Mouse (Mus musculus): ENCODE measurements around the gene Vsig10.

DNA sequence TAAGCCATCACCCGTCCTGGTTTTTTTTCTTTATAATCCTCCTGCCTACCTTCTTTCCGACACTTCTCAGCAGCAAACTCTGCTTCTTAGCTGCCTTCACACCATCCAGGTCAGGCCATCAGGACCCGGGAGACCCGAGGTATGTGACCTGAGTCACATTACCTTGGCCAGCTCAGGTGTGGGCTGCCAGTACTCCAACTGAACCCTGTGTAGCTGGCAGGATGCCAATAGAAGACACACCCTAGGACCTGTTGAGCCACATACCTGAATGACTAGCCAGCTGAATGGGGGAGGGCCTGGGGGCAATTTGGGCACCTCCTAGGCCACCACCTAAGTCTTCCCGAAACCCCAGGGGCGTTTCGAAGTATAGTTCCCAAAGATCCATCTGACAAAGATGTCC, 11.6 kb downstream of the Vsig10 start:
- no peak for TF ChIP-seq POLR2A (IDR thresholded peaks at IDR 0.05; ENCODE audit: borderline replicate concordance, low read depth, low read length)
- TF ChIP-seq CTCF (IDR thresholded peaks at IDR 0.05; ENCODE audit: low read depth, low read length), result no peak

Data from bone marrow macrophage, adult 2 months (primary cell).